Mouse (Mus musculus): ENCODE results near the gene Rasip1.

The Rasip1 gene

GRCm38 (mm10) chr7:45627261-45627660 lies at the start of gene Rasip1:
Rasip1 (plus strand) TSS chr7:45627488.
- DNase-seq (ENCODE audit: low read depth, low spot score): no peak

GRCm38 (mm10) chr7:45585923-45586322 lies 41.4 kb upstream of the Rasip1 start:
- DNase-seq (ENCODE audit: low read depth, low spot score): no peak

DNA sequence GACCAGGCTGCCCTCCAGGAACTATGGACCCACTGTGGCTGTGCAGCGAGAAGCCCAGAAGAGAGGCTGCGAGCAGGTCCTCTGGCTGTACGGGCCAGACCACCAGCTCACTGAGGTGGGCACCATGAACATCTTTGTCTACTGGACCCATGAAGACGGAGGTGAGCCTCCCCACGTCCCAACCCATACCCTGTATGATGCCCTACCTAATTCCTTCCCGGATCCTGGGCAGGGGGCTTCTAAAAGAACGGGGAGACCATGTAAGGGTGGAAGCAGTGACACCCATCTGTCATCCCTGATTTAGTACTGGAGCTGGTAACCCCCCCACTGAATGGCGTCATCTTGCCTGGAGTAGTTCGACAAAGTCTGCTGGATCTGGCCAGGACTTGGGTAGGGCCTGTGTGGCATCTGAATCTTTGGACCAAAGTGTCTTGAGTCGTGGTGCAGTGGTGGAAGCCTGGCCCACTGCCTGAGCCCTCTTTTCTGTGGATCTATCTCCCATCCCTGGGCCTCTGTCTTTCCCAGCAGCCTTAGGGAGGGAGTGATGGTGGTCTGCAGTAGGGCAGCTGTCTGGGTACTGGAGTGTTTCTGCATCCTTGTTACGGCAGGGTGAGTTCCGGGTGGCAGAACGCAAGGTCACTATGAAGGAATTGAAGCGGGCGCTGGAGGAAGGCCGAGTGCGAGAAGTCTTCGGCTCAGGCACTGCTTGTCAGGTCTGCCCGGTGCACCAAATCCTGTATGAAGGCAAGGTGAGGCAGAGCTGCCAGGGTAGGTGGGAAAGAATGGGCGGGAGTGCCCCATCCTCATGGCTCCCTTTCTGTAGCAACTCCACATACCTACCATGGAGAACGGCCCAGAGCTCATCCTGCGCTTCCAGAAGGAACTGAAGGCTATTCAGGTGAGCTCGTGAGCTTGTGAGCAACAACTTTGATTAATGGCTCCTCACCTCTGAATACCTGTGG lies 39.4 kb upstream of the Rasip1 start:
- no peak for DNase-seq (ENCODE audit: low read depth, low spot score)

DNA sequence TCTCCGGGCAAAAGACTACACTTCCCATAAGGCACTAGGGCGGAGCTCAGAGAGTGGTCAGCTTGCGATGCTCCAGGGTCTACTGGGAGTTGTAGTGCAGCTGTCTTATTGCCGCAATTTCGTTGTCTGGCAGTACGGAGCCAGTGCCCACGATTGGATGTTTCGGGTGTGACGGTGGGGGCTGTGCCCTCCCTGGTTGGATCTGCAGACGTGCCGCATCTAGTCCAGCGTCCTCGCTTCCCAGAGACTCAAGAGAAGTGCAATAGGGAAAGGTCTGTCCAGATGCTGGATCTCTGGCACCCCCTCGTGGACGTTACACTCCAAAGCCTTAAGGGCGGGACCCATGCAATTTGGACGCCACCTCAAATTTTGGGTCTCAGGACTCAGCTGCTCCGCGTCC lies 38.1 kb upstream of the Rasip1 start:
- DNase-seq (ENCODE audit: low read depth, low spot score): peak; percentile 82

- DNase-seq (ENCODE audit: low read depth, low spot score): no peak
These were observed 37.4 kb upstream of the Rasip1 start for GRCm38 (mm10) chr7:45589898-45590297.

GRCm38 (mm10) chr7:45590874-45591273 lies 36.4 kb upstream of the Rasip1 start:
- DNase-seq (ENCODE audit: low read depth, low spot score): no peak

- no peak for DNase-seq (ENCODE audit: low read depth, low spot score)
These were observed 35.4 kb upstream of the Rasip1 start for GRCm38 (mm10) chr7:45591880-45592279.

DNA sequence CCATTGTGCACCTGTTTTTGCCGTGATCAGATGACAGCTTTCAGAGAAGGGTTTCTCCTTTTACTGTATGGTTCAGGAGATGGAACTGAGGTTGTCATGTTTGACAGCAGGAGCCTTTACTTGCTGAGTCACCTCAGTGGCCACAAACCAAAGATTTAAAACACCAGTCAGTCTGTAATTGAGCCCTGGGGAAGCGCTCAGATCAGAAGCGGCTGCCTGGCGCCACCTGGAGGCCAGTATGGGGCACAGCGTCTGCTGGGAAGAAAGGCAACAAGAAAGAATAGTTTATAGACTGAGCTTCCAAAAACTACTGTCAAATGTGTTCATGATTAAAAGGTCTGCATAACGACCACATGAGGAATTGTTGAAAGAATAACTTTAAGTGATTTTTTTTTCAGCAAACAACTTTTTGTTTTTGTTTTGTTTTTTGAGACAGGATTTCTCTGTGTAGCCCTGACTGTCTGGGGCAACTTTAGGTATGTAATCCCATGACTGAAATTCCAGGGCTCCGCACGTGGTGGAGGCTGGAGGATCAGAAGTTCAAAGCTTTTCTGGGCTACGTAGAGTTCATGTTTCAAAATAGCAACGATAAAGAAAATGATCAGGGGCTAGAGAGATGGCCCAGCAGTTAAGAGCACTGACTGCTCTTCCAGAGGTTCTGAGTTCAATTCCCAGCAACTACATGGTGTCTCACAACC lies 34.0 kb upstream of the Rasip1 start:
- DNase-seq (ENCODE audit: low read depth, low spot score): peak; percentile 47

- DNase-seq (ENCODE audit: low read depth, low spot score): no peak
These were observed 32.1 kb upstream of the Rasip1 start for GRCm38 (mm10) chr7:45595176-45595575.

DNA sequence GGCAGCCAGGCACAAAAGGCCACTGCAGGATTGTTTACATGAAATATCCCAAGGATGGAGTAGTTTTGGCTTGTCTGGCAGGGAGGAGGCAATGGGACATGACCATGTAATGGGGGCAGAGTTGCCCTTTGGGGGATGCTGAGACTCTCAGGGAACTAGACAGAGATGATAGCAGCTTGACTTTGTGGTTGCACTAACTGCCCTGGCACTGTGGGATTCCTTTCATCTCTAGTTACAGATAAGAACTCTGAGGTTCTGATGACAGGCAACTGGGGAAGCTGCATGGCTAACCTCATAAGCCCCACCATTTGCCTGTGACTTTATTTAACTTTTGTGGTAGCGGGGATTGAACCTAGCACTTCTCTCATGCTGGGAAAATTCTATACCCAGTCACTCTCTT lies 31.2 kb upstream of the Rasip1 start:
- DNase-seq (ENCODE audit: low read depth, low spot score): no peak

- DNase-seq (ENCODE audit: low read depth, low spot score): no peak
These were observed 30.3 kb upstream of the Rasip1 start for GRCm38 (mm10) chr7:45597013-45597412.

GRCm38 (mm10) chr7:45597527-45597926 lies 29.8 kb upstream of the Rasip1 start:
- DNase-seq (ENCODE audit: low read depth, low spot score): no peak

DNA sequence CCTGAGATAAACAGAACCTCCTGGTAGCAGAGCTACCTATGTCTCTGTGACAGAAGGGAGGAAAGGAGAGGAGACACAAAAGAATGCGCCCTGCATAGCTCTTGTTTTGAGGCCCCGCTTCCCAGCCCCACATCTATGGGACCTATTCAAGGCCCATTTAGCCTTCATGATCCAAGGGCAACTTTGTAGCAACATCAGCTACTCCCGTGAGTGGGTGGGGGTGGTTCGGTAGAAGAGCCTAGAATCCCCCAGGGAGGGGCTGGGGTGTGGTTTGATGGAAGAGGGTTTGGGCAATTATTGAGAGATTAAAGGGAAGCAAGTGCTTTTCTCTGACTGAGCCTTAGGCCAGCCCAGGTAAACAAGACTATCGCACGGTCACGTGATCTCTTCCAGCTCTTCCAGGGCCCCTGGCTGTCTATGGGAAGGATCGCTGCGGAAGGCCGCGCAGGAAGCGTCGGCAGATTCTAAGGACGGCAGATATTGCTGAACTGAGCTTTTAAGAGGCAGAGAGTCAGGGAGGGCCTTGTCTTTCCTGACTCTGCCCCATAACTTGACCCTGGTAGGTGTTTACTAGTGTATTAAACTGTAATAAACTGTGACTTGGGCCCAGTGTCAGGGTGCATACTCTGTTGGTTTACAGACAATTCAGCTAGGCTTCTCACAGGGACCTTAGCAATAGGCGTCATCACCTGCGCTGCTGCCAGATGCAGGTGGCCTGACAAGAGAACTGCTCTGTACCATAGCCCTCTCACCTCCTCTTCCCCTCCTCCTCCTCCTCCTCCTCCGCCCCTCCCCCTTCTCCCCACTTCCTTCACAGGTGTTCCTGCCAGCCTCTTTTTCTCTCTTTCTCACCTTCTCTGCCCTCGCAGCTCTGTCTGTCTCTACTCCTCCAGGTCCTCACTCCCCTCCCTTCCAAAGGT lies 28.1 kb upstream of the Rasip1 start:
- no peak for DNase-seq (ENCODE audit: low read depth, low spot score)

DNA sequence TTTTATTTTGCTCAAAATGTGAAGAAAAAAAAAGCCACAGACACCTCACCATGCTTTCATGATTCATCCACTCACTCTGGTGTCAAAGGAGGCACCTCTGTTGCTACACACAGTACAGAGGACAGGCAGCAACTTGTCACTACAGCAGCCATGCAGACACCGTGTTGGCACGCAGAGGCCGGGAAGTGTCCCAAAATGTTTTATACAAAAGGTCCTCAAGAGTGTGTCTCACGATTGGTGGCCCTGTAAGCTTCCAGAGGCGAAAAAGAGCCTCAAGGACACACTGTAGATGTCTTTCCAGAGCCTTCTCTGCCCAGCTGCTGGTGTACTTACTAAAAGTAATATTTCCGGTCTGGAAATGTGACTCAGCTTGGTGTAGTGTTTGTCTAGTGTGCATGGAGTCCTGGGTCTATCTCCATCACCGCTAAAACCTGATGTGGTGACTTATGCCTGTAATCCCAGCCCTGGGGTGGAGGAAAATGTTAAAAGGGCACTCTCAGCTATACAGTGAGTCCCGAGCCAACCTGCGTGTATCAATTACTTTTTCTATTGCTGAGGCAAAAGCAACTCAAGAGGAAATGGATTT lies 21.5 kb upstream of the Rasip1 start:
- no peak for DNase-seq (ENCODE audit: low read depth, low spot score)

GRCm38 (mm10) chr7:45609511-45609910 lies 17.8 kb upstream of the Rasip1 start:
- DNase-seq (ENCODE audit: low read depth, low spot score): no peak

DNA sequence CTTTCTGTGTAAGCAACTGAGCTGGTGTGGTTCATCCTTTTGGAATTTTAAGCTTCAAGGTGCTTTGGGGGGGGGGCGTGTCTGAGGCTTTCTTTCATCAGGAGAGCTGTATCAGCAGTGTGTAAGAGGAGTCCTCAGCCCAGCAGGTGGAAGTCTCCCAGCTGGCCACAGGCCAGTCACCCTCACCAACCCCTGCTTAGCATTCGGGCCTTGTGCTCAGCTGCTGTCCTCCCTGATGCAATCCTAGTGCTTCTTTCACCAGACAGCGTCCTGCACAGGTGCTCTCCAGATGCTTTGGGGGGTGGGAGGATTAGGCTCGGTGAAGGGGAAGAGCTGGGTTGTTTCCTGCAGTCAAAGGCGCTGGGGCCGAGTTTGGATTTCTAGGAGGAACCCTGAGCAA lies 11.0 kb upstream of the Rasip1 start:
- no peak for DNase-seq (ENCODE audit: low read depth, low spot score)

GRCm38 (mm10) chr7:45617042-45617695 lies 10.1 kb upstream of the Rasip1 start, which contains the start of gene Fut1:
Fut1 (plus strand) TSS chr7:45617289.
- no peak for DNase-seq (ENCODE audit: low read depth, low spot score)

DNA sequence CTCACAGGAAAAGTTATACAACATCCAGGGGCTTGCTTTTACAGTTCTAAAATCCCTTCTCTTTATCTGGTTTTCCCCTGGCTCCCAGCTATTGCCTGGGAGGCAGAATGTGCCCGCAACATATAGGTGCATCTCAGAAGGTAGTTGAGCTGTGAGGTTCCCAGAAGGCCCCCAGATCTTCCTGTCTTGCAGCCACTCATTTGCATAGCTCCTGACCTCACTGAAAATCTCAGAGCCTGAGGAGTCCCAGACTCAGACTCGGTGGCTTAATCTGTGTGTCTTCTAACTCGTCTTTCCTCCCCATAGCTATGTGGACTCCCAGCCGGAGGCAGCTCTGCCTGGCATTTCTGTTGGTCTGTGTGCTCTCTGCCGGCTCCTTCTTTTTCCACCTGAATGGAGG lies 9.0 kb upstream of the Rasip1 start:
- DNase-seq (ENCODE audit: low read depth, low spot score): no peak

- no peak for DNase-seq (ENCODE audit: low read depth, low spot score)
These were observed 7.7 kb upstream of the Rasip1 start for GRCm38 (mm10) chr7:45619592-45619991.

- DNase-seq (ENCODE audit: low read depth, low spot score): no peak
These were observed 5.8 kb upstream of the Rasip1 start, which contains the start of gene Izumo1 for GRCm38 (mm10) chr7:45621443-45621842. Izumo1 (plus strand) TSS chr7:45621811.

DNA sequence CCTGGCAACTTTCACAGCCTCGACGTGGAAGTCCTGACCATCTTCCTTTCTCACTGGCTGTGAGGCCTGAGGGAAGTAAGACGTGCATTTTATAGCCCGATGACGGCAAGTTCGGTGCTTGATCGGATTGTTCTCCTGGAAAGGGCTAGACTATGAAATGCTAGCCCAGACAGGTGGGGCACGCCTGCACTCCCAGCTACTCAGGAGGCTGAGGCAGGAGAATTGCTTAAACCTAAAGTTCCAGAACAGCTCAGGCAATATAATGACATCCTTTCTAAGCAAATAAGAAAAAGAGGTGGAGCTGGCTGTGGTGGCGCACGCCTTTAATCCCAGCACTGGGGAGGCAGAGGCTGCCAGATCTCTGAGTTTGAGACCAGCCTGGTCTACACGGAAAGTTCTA lies 3.8 kb upstream of the Rasip1 start:
- DNase-seq (ENCODE audit: low read depth, low spot score): no peak
